Mouse (Mus musculus) CH12.LX (cell line): ENCODE results near the gene Dtl.

Source experiments
- CHD1 ChIP-seq: IDR thresholded peaks from 2 replicates; pipeline ENCODE4 v1.6.1; 2012; ENCODE audit warnings: low read depth, low read length, improper control_type of control experiment, inconsistent platforms
- CTCF ChIP-seq, 2 experiments: IDR thresholded peaks in 1 of 2; conservative IDR thresholded peaks in 1 of 2; 2 replicates each; pipeline ENCODE4 v1.5.1; 2011 to 2012; ENCODE audit warnings: low read depth in 2 of 2, low read length in 2 of 2, improper control_type of control experiment in 1 of 2, inconsistent platforms in 1 of 2, mild to moderate bottlenecking in 1 of 2, moderate library complexity in 1 of 2
- IRF4 ChIP-seq: IDR thresholded peaks from 2 replicates; pipeline ENCODE4 v1.6.1; 2014; ENCODE audit warnings: low read depth, mild to moderate bottlenecking, inconsistent platforms, low read length, improper control_type of control experiment
- KAT2A ChIP-seq: IDR thresholded peaks from 2 replicates; pipeline ENCODE4 v1.6.1; 2012; ENCODE audit warnings: low read length, improper control_type of control experiment, inconsistent platforms; ENCODE audit not compliant: insufficient replicate concordance
- MAFK ChIP-seq: IDR thresholded peaks from 2 replicates; pipeline ENCODE4 v1.6.1; 2011; ENCODE audit warnings: low read length, improper control_type of control experiment; ENCODE audit not compliant: insufficient replicate concordance
- MAX ChIP-seq: IDR thresholded peaks from 2 replicates; pipeline ENCODE4 v1.6.1; 2011; ENCODE audit warnings: low read length, improper control_type of control experiment
- MYC ChIP-seq: IDR thresholded peaks from 2 replicates; pipeline ENCODE4 v1.6.1; 2011; ENCODE audit warnings: low read depth, mild to moderate bottlenecking, improper control_type of control experiment, low read length
- PAX5 ChIP-seq: IDR thresholded peaks from 2 replicates; pipeline ENCODE4 v1.6.1; 2012; ENCODE audit warnings: low read length, inconsistent platforms, mixed read lengths
- POLR2A ChIP-seq: IDR thresholded peaks from 2 replicates; pipeline ENCODE4 v1.6.1; 2011; ENCODE audit warnings: low read depth, mild to moderate bottlenecking, improper control_type of control experiment, low read length
- SMC3 ChIP-seq: IDR thresholded peaks from 2 replicates; pipeline ENCODE4 v1.6.1; 2011; ENCODE audit warnings: low read depth, low read length, improper control_type of control experiment
- ZKSCAN1 ChIP-seq: IDR thresholded peaks from 2 replicates; pipeline ENCODE4 v1.6.1; 2012; ENCODE audit warnings: low read depth, inconsistent platforms, low read length, improper control_type of control experiment, borderline replicate concordance

DNA sequence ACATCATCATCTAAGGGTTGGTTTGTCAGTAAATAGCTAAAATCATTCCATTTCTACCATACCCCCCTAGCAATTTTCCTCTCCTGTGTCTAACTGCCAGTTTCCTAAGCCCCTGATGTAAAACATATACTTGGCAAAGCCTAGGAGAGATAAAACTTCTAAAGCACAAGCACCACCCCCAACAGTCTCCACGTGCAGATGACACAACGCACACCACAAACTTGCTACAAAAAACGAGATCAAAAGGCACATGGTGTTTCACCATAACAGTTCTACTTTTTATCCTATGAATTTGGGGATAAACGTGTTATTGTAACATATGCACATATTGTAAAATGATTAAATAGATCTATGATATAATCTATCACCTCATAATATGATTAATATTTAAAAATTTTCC lies 33.7 kb downstream of the Dtl start:
- TF ChIP-seq MYC = no peak
- no peak for TF ChIP-seq CTCF (conservative IDR thresholded peaks at IDR 0.05 in 1 of 2, IDR thresholded peaks at IDR 0.05 in 1 of 2; ENCODE audit: low read depth in 2 of 2, low read length in 2 of 2)
- TF ChIP-seq MAFK = no peak
- no peak for TF ChIP-seq PAX5
- no peak for TF ChIP-seq KAT2A
- no peak for TF ChIP-seq SMC3
- no peak for TF ChIP-seq IRF4
- no peak for TF ChIP-seq POLR2A
- no peak for TF ChIP-seq ZKSCAN1
- TF ChIP-seq CHD1 = no peak
- TF ChIP-seq MAX = no peak
